Mouse (Mus musculus) cerebellum, adult 8-10 months (tissue): ENCODE measurements around the gene Gm3383.
"Not testable (repeated sequence)": the region's sequence is repeated elsewhere in the genome, so short reads cannot be mapped to it uniquely, and the experiment has no call there.

Source experiments
- DNase-seq: peaks from one replicate; pipeline ENCODE4 v3.0.0; 2022

Gene Gm3383

GRCm38 (mm10) chr14:5807882-5808281 is at the start of gene Gm3383:
Gene Gm3383, minus strand, starts transcription at chr14:5807982.
- not testable (repeated sequence) for DNase-seq

DNA sequence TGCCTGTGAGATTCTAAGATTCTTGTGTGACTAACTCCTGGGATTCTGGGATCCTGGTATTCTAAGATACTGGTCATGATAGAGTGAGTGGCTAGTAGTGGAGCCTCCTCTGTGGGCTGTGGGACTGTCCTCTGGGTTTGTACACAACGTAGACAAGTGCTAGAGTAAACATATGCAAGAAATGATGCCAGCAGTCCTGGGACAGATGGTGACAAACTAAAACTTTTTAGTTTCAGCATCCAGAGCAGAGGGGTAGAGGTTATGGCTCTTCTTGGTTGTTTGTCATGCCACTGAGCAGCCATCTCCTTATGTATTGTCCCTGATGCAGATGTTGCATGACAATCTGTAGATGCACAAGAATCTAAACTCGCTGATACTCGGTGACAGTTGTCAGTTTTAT is 48.1 kb upstream of the Gm3383 start:
- DNase-seq = not testable (repeated sequence)

GRCm38 (mm10) chr14:5830229-5830628 is 22.4 kb upstream of the Gm3383 start, which contains the start of gene Gm3424:
Gene Gm3424, minus strand, starts transcription at chr14:5830329.
- DNase-seq = not testable (repeated sequence)

DNA sequence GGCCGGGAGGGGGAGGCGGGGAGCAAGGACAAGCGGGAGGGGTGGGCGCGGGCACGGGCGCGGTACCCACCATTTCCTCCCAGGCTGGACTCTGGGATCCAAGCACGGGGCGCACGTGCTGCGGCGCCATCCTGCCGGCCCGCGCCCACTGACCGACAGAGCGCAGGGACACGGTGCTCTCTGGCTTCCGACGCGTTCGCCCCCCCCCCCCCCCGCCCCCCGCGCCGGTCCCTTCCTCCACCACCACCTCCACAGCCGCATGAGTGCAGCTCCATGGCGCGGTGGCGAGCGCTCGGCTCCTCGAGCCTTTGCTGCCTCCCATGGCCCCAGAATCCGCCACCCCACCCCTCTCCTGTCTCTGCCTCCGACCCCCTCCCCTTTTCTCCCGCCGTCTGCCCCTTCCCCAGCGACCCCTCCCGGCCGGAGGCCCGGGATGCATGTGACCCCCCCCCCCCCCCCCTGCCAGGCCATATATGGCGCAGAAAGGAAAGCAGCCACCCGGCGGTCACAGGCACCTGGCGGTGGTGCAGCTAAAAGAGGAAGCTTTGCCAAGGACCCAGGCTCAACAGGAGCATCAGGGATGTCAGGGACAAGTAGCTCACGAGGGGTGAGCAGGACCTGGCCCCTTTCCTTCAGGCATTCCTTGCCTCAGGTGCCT is 5.0 kb upstream of the Gm3383 start:
- DNase-seq = not testable (repeated sequence)

GRCm38 (mm10) chr14:5741477-5741876 is 66.3 kb downstream of the Gm3383 start, which contains the start of gene Gm3373:
Gene Gm3373, minus strand, starts transcription at chr14:5741577.
- not testable (repeated sequence) for DNase-seq

DNA sequence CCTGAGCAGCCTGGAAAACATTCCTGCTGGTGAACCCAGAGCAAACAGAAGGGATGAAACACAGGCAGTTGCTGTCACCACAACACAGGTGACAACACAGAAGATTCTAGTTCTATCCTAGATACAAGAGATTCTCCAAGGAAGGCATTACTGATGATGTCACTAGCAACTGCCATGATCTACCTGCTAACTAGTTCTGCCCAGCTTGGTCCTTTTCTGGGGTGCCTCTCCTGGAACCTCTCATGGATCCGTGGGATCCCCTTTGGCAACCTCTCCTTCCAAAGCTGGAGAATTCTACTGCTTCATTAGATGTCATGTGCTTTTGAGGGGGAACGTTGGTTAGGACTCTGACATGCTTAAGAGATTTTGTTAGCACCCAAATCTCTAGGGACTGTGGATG is 120.4 kb downstream of the Gm3383 start, which contains the start of gene Gm9603:
TSS of gene Gm9603 (minus strand) at position 101 of the 400 bp plus-strand sequence.
- DNase-seq = not testable (repeated sequence)

- not testable (repeated sequence) for DNase-seq
Observed at GRCm38 (mm10) chr14:5632928-5633327, 174.9 kb downstream of the Gm3383 start, which contains the start of gene Gm8265. Gene Gm8265, minus strand, starts transcription at chr14:5633028.
